Mouse (Mus musculus) brain, embryonic 14.5 days (tissue): ENCODE measurements around the gene Astn1.

Experiments
- CTCF ChIP-seq: fragments of 200-500 bp; IDR thresholded peaks from 2 replicates; pipeline ENCODE4 v1.5.1; 2012; ENCODE audit warnings: inconsistent platforms, mild to moderate bottlenecking, moderate library complexity, borderline replicate concordance; ENCODE audit not compliant: insufficient read depth, insufficient read length; ENCODE audit errors: extremely low read depth
- POLR2A ChIP-seq: fragments of 200-500 bp; IDR thresholded peaks from 2 replicates; pipeline ENCODE4 v1.6.1; 2012; ENCODE audit warnings: mild to moderate bottlenecking, inconsistent platforms, borderline replicate concordance; ENCODE audit not compliant: poor library complexity, insufficient read depth, insufficient read length, severe bottlenecking; ENCODE audit errors: extremely low read depth

- no peak for TF ChIP-seq POLR2A
- no peak for TF ChIP-seq CTCF
Measured at GRCm38 (mm10) chr1:158632935-158633334, 270.9 kb downstream of the Astn1 start.
